Mouse (Mus musculus): ENCODE results near the gene Lrmda. TPM values are rescaled to one million over a fixed set of nuclear protein-coding genes. Genes with fewer than 3 reads are reported as not detected.

The Lrmda gene
- total and polyA plus RNA-seq, 3 experiments, result 5.1 to 5.9 TPM; not detected in 1

GRCm38 (mm10) chr14:22036338-22036737 is 16.8 kb downstream of the Lrmda start:
- no peak for TF ChIP-seq CHD2 (IDR thresholded peaks at IDR 0.05; ENCODE audit: low read length)
- TF ChIP-seq TBP (IDR thresholded peaks at IDR 0.05; ENCODE audit: low read depth, low read length), result no peak
- no peak for TF ChIP-seq EP300 (IDR thresholded peaks at IDR 0.05; ENCODE audit: low read depth in 1 of 2, low read length in 2 of 2)
- TF ChIP-seq MAZ (IDR thresholded peaks at IDR 0.05; ENCODE audit: low read depth, low read length), result no peak
- no peak for TF ChIP-seq ZKSCAN1 (IDR thresholded peaks at IDR 0.05; ENCODE audit: low read depth, low read length)
- no peak for TF ChIP-seq E2F4 (IDR thresholded peaks at IDR 0.05; ENCODE audit: borderline replicate concordance, low read depth, low read length)
- TF ChIP-seq RAD21 (IDR thresholded peaks at IDR 0.05; ENCODE audit: low read depth, low read length), result no peak
- TF ChIP-seq SMC3 (IDR thresholded peaks at IDR 0.05; ENCODE audit: low read depth, low read length), result no peak
- TF ChIP-seq POLR2A (IDR thresholded peaks at IDR 0.05; ENCODE audit: control insufficient read depth in 1 of 2, insufficient read depth in 1 of 2, low read depth in 1 of 2, low read length in 2 of 2, poor library complexity in 1 of 2), result no peak
- TF ChIP-seq MYC (IDR thresholded peaks at IDR 0.05; ENCODE audit: low read depth, low read length), result no peak
- no peak for TF ChIP-seq CHD1 (IDR thresholded peaks at IDR 0.05; ENCODE audit: low read depth, low read length)
- no peak for TF ChIP-seq MYB (IDR thresholded peaks at IDR 0.05; ENCODE audit: low read depth, low read length)
- TF ChIP-seq ETS1 (IDR thresholded peaks at IDR 0.05; ENCODE audit: low read depth, low read length), result no peak
- no peak for TF ChIP-seq TAL1 (IDR thresholded peaks at IDR 0.05; ENCODE audit: low read length)
- no peak for TF ChIP-seq ZMIZ1 (IDR thresholded peaks at IDR 0.05; ENCODE audit: low read depth, low read length)
- TF ChIP-seq POLR2AphosphoS2 (IDR thresholded peaks at IDR 0.05; ENCODE audit: low read length), result no peak
- TF ChIP-seq HCFC1 (IDR thresholded peaks at IDR 0.05; ENCODE audit: low read depth, low read length), result no peak
- DNase-seq (ENCODE audit: low read depth, low spot score), result no peak
- Histone ChIP-seq H3K9me3 (replicated peaks; ENCODE audit: insufficient read depth, low read length) (no peaks in the 10 kb centered on the region), H3K36me3 (ENCODE audit: control insufficient read depth in 1 of 2, insufficient read depth in 2 of 2, low read length in 2 of 2) (no peaks in the 10 kb centered on the region), H3K9ac (ENCODE audit: control insufficient read depth, low read depth, low read length, poor library complexity, severe bottlenecking) (no peak overlapping the region), H3K27me3 (ENCODE audit: control insufficient read depth in 1 of 2, insufficient read depth in 2 of 2, low read length in 2 of 2) (no peaks in the 10 kb centered on the region), H3K79me2 (ENCODE audit: control insufficient read depth, insufficient read depth, low read length, poor library complexity) (no peaks in the 10 kb centered on the region), H3K4me1 (ENCODE audit: control insufficient read depth in 1 of 2, insufficient read depth in 2 of 2, low read length in 2 of 2) (no peaks in the 10 kb centered on the region), H3K4me3 (ENCODE audit: control insufficient read depth in 1 of 2, insufficient read depth in 1 of 2, low read depth in 2 of 2, low read length in 2 of 2) (no peak overlapping the region), H3K27ac (ENCODE audit: control insufficient read depth, low read depth, low read length) (no peak overlapping the region)

GRCm38 (mm10) chr14:22036802-22037497 is 17.4 kb downstream of the Lrmda start:
- DNase-seq (ENCODE audit: low read depth, low spot score), result no peak
- no peak overlapping the region for H3K9ac ChIP-seq (ENCODE audit: control insufficient read depth, low read depth, low read length, poor library complexity, severe bottlenecking)
- no peaks in the 10 kb centered on the region for H3K36me3 ChIP-seq (ENCODE audit: control insufficient read depth in 1 of 2, insufficient read depth in 2 of 2, low read length in 2 of 2)
- H3K27me3 ChIP-seq (ENCODE audit: control insufficient read depth in 1 of 2, insufficient read depth in 2 of 2, low read length in 2 of 2), result no peaks in the 10 kb centered on the region
- H3K27ac ChIP-seq (ENCODE audit: control insufficient read depth, low read depth, low read length), result no peak overlapping the region
- TF ChIP-seq GABPA (IDR thresholded peaks at IDR 0.05; ENCODE audit: low read depth, low read length) (no peak), UBTF (IDR thresholded peaks at IDR 0.05; ENCODE audit: borderline replicate concordance, insufficient read depth, low read depth, low read length) (no peak), ZC3H11A (IDR thresholded peaks at IDR 0.05; ENCODE audit: low read depth, low read length) (no peak)
- H3K9me3 ChIP-seq (replicated peaks; ENCODE audit: insufficient read depth, low read length), result no peaks in the 10 kb centered on the region
- no peaks in the 10 kb centered on the region for H3K4me1 ChIP-seq (ENCODE audit: control insufficient read depth in 1 of 2, insufficient read depth in 2 of 2, low read length in 2 of 2)
- no peaks in the 10 kb centered on the region for H3K79me2 ChIP-seq (ENCODE audit: control insufficient read depth, insufficient read depth, low read length, poor library complexity)
- no peak overlapping the region for H3K4me3 ChIP-seq (ENCODE audit: control insufficient read depth in 1 of 2, insufficient read depth in 1 of 2, low read depth in 2 of 2, low read length in 2 of 2)
